Mouse (Mus musculus) ES-E14 (cell line): ENCODE measurements around the gene Pamr1. TPM values are rescaled to one million over a fixed set of nuclear protein-coding genes. Genes with fewer than 3 reads are reported as not detected.

Source experiments
- DNase-seq: peaks from one replicate; pipeline ENCODE4 v3.0.0-alpha.2; 2013; ENCODE audit warnings: low read depth, low spot score
- H3K27ac ChIP-seq: 2 replicates; pipeline ENCODE4 v1.5.1; 2012; ENCODE audit warnings: low read depth, mild to moderate bottlenecking, low read length, moderate library complexity, mixed read lengths; ENCODE audit not compliant: poor library complexity, insufficient read depth, severe bottlenecking
- H3K36me3 ChIP-seq: 2 replicates; pipeline ENCODE4 v1.6.1; 2012; ENCODE audit warnings: mild to moderate bottlenecking, low read length, moderate library complexity, mixed read lengths; ENCODE audit not compliant: control insufficient read depth, poor library complexity, insufficient read depth, severe bottlenecking
- H3K4me1 ChIP-seq, 2 experiments: fragments of 150-350 bp in 1 of 2; sonication (generic) in 1 of 2; 2 replicates each; pipeline ENCODE4 v1.6.1; 2012; ENCODE audit warnings: low read length in 2 of 2, mild to moderate bottlenecking in 1 of 2, mixed read lengths in 1 of 2; ENCODE audit not compliant: control insufficient read depth in 2 of 2, insufficient read depth in 2 of 2, poor library complexity in 1 of 2
- H3K4me3 ChIP-seq, 2 experiments: fragments of 150-350 bp in 1 of 2; sonication (generic) in 1 of 2; 2 replicates each; pipeline ENCODE4 v1.5.1; 2012; ENCODE audit warnings: low read length in 2 of 2, low read depth in 1 of 2, mild to moderate bottlenecking in 1 of 2, mixed read lengths in 1 of 2; ENCODE audit not compliant: insufficient read depth in 1 of 2, poor library complexity in 1 of 2, severe bottlenecking in 1 of 2
- H3K9ac ChIP-seq: 2 replicates; pipeline ENCODE4 v1.6.1; 2012; ENCODE audit warnings: low read depth, mild to moderate bottlenecking, low read length, mixed read lengths; ENCODE audit not compliant: poor library complexity, insufficient read depth, severe bottlenecking
- H3K9me3 ChIP-seq: fragments of 150-350 bp; sonication (generic); 2 replicates; pipeline ENCODE4 v1.6.1; 2012; ENCODE audit warnings: low read depth, mild to moderate bottlenecking, low read length; ENCODE audit not compliant: control insufficient read depth, insufficient read depth
- CHD2 ChIP-seq: IDR thresholded peaks from 2 replicates; pipeline ENCODE4 v1.6.1; 2014; ENCODE audit warnings: mild to moderate bottlenecking, low read depth, low read length, inconsistent platforms
- HCFC1 ChIP-seq: IDR thresholded peaks from 2 replicates; pipeline ENCODE4 v1.6.1; 2012; ENCODE audit warnings: low read length, inconsistent platforms, borderline replicate concordance; ENCODE audit not compliant: insufficient read depth
- MAFK ChIP-seq: IDR thresholded peaks from 2 replicates; pipeline ENCODE4 v1.6.1; 2014; ENCODE audit warnings: mild to moderate bottlenecking, low read depth, low read length, inconsistent platforms; ENCODE audit not compliant: insufficient read depth
- ZC3H11A ChIP-seq: IDR thresholded peaks from 2 replicates; pipeline ENCODE4 v1.6.1; 2012; ENCODE audit warnings: low read depth, mild to moderate bottlenecking, inconsistent platforms, low read length, borderline replicate concordance
- ZNF384 ChIP-seq: IDR thresholded peaks from 2 replicates; pipeline ENCODE4 v1.6.1; 2012; ENCODE audit warnings: low read depth, low read length, inconsistent platforms
- in situ Hi-C, 2 experiments: fragments of 600-800 bp; cut with MboI; formaldehyde crosslinking; loops; one replicate each; pipeline ENCODE4 v1.15.1; 2025; ENCODE audit warnings: low sequenced_read_pairs in 2 of 2, inconsistent platforms in 1 of 2; ENCODE audit not compliant: unreplicated experiment in 2 of 2
- total RNA-seq: library from RNA; depleted of rRNA; stranded (reverse); fragments of 300-350 nt; gene quantifications from 2 replicates; pipeline ENCODE4 v1.2.3, GENCODE M21; 2012

Gene Pamr1
- total RNA-seq, 1 experiment, result 0.49 TPM

- TF ChIP-seq ZNF384 (no peak), HCFC1 (no peak), ZC3H11A (no peak), MAFK (no peak), CHD2 (no peak)
- no peak overlapping the region for H3K27ac ChIP-seq
- DNase-seq, result no peak
- no peaks in the 10 kb centered on the region for H3K9me3 ChIP-seq
- H3K9ac ChIP-seq, result no peak overlapping the region; the same call in 1 of the 2 replicates
- no peaks in the 10 kb centered on the region; a peak in 1 of 4 replicates for H3K4me1 ChIP-seq
- no peaks in the 10 kb centered on the region for H3K36me3 ChIP-seq
- H3K4me3 ChIP-seq, result peak overlapping the region; percentile 78 to 82
- in situ Hi-C loops, result no loop called here
Observed at GRCm38 (mm10) chr2:102659521-102659830, 109.7 kb downstream of the Pamr1 start.

GRCm38 (mm10) chr2:102661052-102661451 is 111.2 kb downstream of the Pamr1 start:
- no peaks in the 10 kb centered on the region for H3K9me3 ChIP-seq
- in situ Hi-C loops, result no loop called here
- H3K9ac ChIP-seq, result no peak overlapping the region
- no peak for DNase-seq
- H3K36me3 ChIP-seq, result no peaks in the 10 kb centered on the region
- no peak for TF ChIP-seq ZNF384
- no peak for TF ChIP-seq CHD2
- no peak for TF ChIP-seq MAFK
- no peak overlapping the region for H3K4me3 ChIP-seq
- no peak overlapping the region for H3K27ac ChIP-seq
- H3K4me1 ChIP-seq, result no peaks in the 10 kb centered on the region; a peak in 1 of 4 replicates

- Histone ChIP-seq H3K36me3 (no peaks in the 10 kb centered on the region), H3K4me3 (no peak overlapping the region), H3K9me3 (no peaks in the 10 kb centered on the region), H3K27ac (no peak overlapping the region), H3K4me1 (no peaks in the 10 kb centered on the region; a peak in 1 of 4 replicates), H3K9ac (no peak overlapping the region)
- in situ Hi-C loops, result no loop called here
- TF ChIP-seq ZNF384 (no peak), CHD2 (no peak), ZC3H11A (no peak), HCFC1 (no peak), MAFK (no peak)
- no peak for DNase-seq
Observed at GRCm38 (mm10) chr2:102662911-102663310, 113.1 kb downstream of the Pamr1 start.

GRCm38 (mm10) chr2:102663339-102663738 is 113.5 kb downstream of the Pamr1 start:
- in situ Hi-C loops, result no loop called here
- H3K4me3 ChIP-seq, result no peak overlapping the region
- TF ChIP-seq HCFC1 (no peak), ZC3H11A (no peak), ZNF384 (no peak), CHD2 (no peak), MAFK (no peak)
- no peaks in the 10 kb centered on the region for H3K36me3 ChIP-seq
- no peaks in the 10 kb centered on the region; a peak in 1 of 4 replicates for H3K4me1 ChIP-seq
- H3K9me3 ChIP-seq, result no peaks in the 10 kb centered on the region
- no peak overlapping the region for H3K9ac ChIP-seq
- no peak for DNase-seq
- no peak overlapping the region for H3K27ac ChIP-seq

- Histone ChIP-seq H3K9ac (no peak overlapping the region), H3K36me3 (no peaks in the 10 kb centered on the region), H3K27ac (no peak overlapping the region), H3K4me3 (no peak overlapping the region), H3K9me3 (no peaks in the 10 kb centered on the region), H3K4me1 (no peaks in the 10 kb centered on the region; a peak in 1 of 4 replicates)
- TF ChIP-seq CHD2 (no peak), ZNF384 (no peak), MAFK (no peak), ZC3H11A (no peak), HCFC1 (no peak)
- in situ Hi-C loops, result no loop called here
- DNase-seq, result no peak
Observed at GRCm38 (mm10) chr2:102663865-102664264, 114.1 kb downstream of the Pamr1 start.
